Comparison of ENCODE assay signal across 25 mouse cellular contexts in the genomic region with DNA sequence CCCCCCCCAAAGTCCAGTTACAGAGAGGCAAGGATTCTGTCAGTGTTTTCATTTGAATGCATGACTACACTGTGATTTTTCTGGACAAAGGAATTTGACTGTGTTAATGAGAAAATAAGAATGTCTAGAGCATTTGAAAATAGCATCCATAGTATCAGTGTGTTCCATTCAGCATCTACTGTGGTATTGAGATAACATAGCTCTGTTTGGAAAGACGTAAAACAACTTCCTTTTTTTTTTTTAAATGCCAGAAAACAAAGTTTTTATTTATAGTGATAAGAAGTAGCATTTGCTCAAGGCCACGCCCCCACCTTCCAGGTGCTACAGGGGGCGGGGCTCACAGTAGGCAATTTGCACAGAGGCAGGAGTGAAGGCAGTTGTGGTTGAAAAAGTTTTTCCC. TPM values are rescaled to one million over a fixed set of nuclear protein-coding genes. Genes with fewer than 3 reads are reported as not detected.
"Had no signal": no experiment of that assay in that cellular context is flagged by ENCODE, and none has a peak within 500 bp of the region (broad histone marks: within the 10 kb centered on the region; RNA-seq: fewer than 3 reads in every experiment).

No protein-coding gene starts in this region.

- ATAC-seq: liver, postnatal 0 days; lung, postnatal 0 days had no signal

- DNase-seq: liver, embryonic 13.5 days; liver, postnatal 0 days; lung, adult 2 months; lung, postnatal 14 days; lung, postnatal 36 days; midbrain, embryonic 14.5 days; right cerebral cortex, postnatal 14 days; thymus, postnatal 14 days; thymus, postnatal 36 days had no signal

- H3K27me3 ChIP-seq: liver, embryonic 13.5 days; liver, embryonic 15.5 days; lung, embryonic 15.5 days; midbrain, embryonic 12.5 days; neural tube, embryonic 12.5 days had no signal

- H3K27ac ChIP-seq: liver, embryonic 13.5 days; liver, embryonic 15.5 days; lung, embryonic 15.5 days; macrophage; midbrain, embryonic 10.5 days; midbrain, embryonic 12.5 days; neural tube, embryonic 12.5 days had no signal

- H3K9me3 ChIP-seq: liver, embryonic 13.5 days; liver, embryonic 15.5 days; lung, embryonic 15.5 days; midbrain, embryonic 10.5 days; midbrain, embryonic 12.5 days; neural tube, embryonic 12.5 days had no signal

- H3K9ac ChIP-seq: liver, embryonic 13.5 days; liver, embryonic 15.5 days; liver, postnatal 0 days; lung, embryonic 15.5 days; midbrain, embryonic 12.5 days; neural tube, embryonic 12.5 days had no signal

- H3K4me1 ChIP-seq: midbrain, embryonic 10.5 days; midbrain, embryonic 12.5 days; neural tube, embryonic 12.5 days had no signal

- H3K4me2 ChIP-seq: liver, embryonic 13.5 days; liver, embryonic 15.5 days; lung, embryonic 15.5 days; midbrain, embryonic 12.5 days; neural tube, embryonic 12.5 days had no signal

- H3K4me3 ChIP-seq: liver, embryonic 13.5 days; liver, embryonic 15.5 days; lung, embryonic 15.5 days; midbrain, embryonic 10.5 days; midbrain, embryonic 12.5 days; neural tube, embryonic 12.5 days had no signal

RNA-seq across cellular contexts. Expression of a gene that starts 58.9 kb away (rescaled TPM):
- total RNA-seq: megakaryocyte, adult 5-6 weeks; megakaryocyte-erythroid progenitor cell, adult 5-6 weeks; midbrain, postnatal 0 days; monocyte, adult 5-6 weeks had no signal
- polyA plus RNA-seq: liver, embryonic 13.5 days; liver, embryonic 15.5 days; liver, postnatal 0 days; lung, embryonic 15.5 days; lung, postnatal 0 days; macrophage; midbrain, embryonic 10.5 days; midbrain, embryonic 12.5 days; midbrain, embryonic 14.5 days; neural tube, embryonic 12.5 days; neural tube, embryonic 14.5 days; stomach, embryonic 14.5 days; stomach, embryonic 16.5 days; testis, adult 2 months; thymus, postnatal 0 days had no signal
